In the genomic region with DNA sequence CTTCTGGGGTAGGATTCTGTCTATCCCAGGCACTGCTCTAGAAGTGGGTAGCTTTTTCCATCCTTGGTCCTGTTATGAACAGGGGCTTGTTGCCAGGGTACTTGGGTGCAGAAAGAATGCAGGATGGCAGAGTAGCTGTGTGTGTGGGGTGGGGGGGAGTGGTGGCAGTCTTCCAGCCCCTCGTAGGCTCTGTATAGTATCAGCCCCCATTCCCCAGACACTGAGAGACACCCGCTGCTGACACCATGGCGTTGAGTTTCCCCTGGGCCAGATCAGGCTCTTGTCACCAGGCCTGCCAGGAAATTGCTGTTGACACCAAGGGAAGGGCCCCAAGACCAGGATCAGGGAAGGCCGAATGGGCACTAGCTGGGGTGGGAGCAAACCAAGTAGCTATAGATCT, we compare ENCODE assay signal across 16 mouse cellular contexts. TPM values are rescaled to one million over a fixed set of nuclear protein-coding genes. Genes with fewer than 3 reads are reported as not detected.
DNase-seq lines count a peak whose midpoint lies in the region; ATAC-seq and TF ChIP-seq lines count a peak whose summit lies in the region.
"Had no signal": no experiment of that assay in that cellular context is flagged by ENCODE, and none has a peak within 500 bp of the region (broad histone marks: within the 10 kb centered on the region; RNA-seq: fewer than 3 reads in every experiment).

No protein-coding gene starts in this region.

- DNase-seq in forebrain, embryonic 14.5 days (ENCODE audit: low spot score) = peak; percentile 46
- DNase-seq in forebrain, embryonic 10.5 days (ENCODE audit: extremely low spot score, low spot score) = no peak
- no peak for DNase-seq in hindbrain, embryonic 11.5 days (ENCODE audit: low spot score)
- DNase-seq in brain, embryonic 14.5 days (ENCODE audit: low read depth) = peak; percentile 75
- DNase-seq in frontal cortex, postnatal 25 days (ENCODE audit: low spot score in 2 of 2) = no peak
- DNase-seq in kidney, adult 11 months = no peak
- DNase-seq: cerebellum, adult 18-20 months; heart, adult 18-20 months; kidney, adult 9 months; right cerebral cortex, postnatal 25 days; thymus, postnatal 25 days had no signal

- H3K27ac ChIP-seq in forebrain, embryonic 14.5 days (ENCODE audit: low read depth, low read length) = no peak overlapping the region
- no peak overlapping the region for H3K27ac ChIP-seq in forebrain, embryonic 10.5 days
- no peak overlapping the region for H3K27ac ChIP-seq in hindbrain, embryonic 13.5 days
- no peak overlapping the region for H3K27ac ChIP-seq in hindbrain, embryonic 11.5 days (ENCODE audit: low read depth, low read length)
- no peak overlapping the region for H3K27ac ChIP-seq in midbrain, embryonic 16.5 days (ENCODE audit: low read length)
- H3K27ac ChIP-seq: liver, embryonic 14.5 days had no signal

- WGBS in forebrain, embryonic 14.5 days = 68% methylated on average over 4 of the region's 4 CpGs
- 88% methylated on average over 4 of the region's 4 CpGs for WGBS in forebrain, embryonic 10.5 days
- WGBS in hindbrain, embryonic 13.5 days = 59% methylated on average over 4 of the region's 4 CpGs
- 65% methylated on average over 4 of the region's 4 CpGs for WGBS in hindbrain, embryonic 11.5 days
- WGBS in midbrain, embryonic 16.5 days = 70% methylated on average over 4 of the region's 4 CpGs

- no peaks in the 10 kb centered on the region for H3K27me3 ChIP-seq in forebrain, embryonic 14.5 days (replicated peaks; ENCODE audit: control insufficient read depth, insufficient read depth, low read length)
- H3K27me3 ChIP-seq in forebrain, embryonic 10.5 days (ENCODE audit: poor library complexity, severe bottlenecking) = peaks cover 14% of the 10 kb centered on the region
- H3K27me3 ChIP-seq in hindbrain, embryonic 13.5 days = peaks cover 19% of the 10 kb centered on the region; the same call in 1 of the 2 replicates
- H3K27me3 ChIP-seq in hindbrain, embryonic 11.5 days (ENCODE audit: control insufficient read depth, insufficient read depth, low read length) = no peaks in the 10 kb centered on the region
- no peaks in the 10 kb centered on the region for H3K27me3 ChIP-seq in midbrain, embryonic 16.5 days (ENCODE audit: control insufficient read depth, insufficient read depth, low read depth, low read length)
- H3K27me3 ChIP-seq: Patski had no signal

- no peak for TF ChIP-seq CTCF in brain, embryonic 14.5 days (IDR thresholded peaks at IDR 0.05; ENCODE audit: borderline replicate concordance, extremely low read depth, insufficient read depth, insufficient read length)

- ATAC-seq in forebrain, embryonic 14.5 days = peak; percentile 54
- peak; percentile 82 for ATAC-seq in hindbrain, embryonic 13.5 days (ENCODE audit: low FRiP score)
- ATAC-seq in hindbrain, embryonic 11.5 days (ENCODE audit: low FRiP score) = no peak
- 0 out of 2 replicates have a peak, but pooled peaks have one; percentile 25 for ATAC-seq in midbrain, embryonic 16.5 days

- H3K4me1 ChIP-seq in forebrain, embryonic 14.5 days (ENCODE audit: control insufficient read depth, insufficient read depth, low read length) = peaks cover 4% of the 10 kb centered on the region; the same call in 1 of the 2 replicates
- H3K4me1 ChIP-seq in forebrain, embryonic 10.5 days = peaks cover 30% of the 10 kb centered on the region
- peaks cover 9% of the 10 kb centered on the region for H3K4me1 ChIP-seq in hindbrain, embryonic 13.5 days (replicated peaks)
- H3K4me1 ChIP-seq in hindbrain, embryonic 11.5 days (replicated peaks; ENCODE audit: control insufficient read depth, insufficient read depth, low read length) = 0 out of 2 replicates have a peak, but pooled peaks cover 2% of the 10 kb centered on the region
- no peaks in the 10 kb centered on the region for H3K4me1 ChIP-seq in midbrain, embryonic 16.5 days (ENCODE audit: control insufficient read depth, insufficient read depth, low read length)

- H3K9me3 ChIP-seq in forebrain, embryonic 14.5 days (replicated peaks; ENCODE audit: control insufficient read depth, low read length) = no peaks in the 10 kb centered on the region
- no peaks in the 10 kb centered on the region for H3K9me3 ChIP-seq in forebrain, embryonic 10.5 days
- no peaks in the 10 kb centered on the region for H3K9me3 ChIP-seq in hindbrain, embryonic 13.5 days
- H3K9me3 ChIP-seq in hindbrain, embryonic 11.5 days (ENCODE audit: control insufficient read depth, low read length) = no peaks in the 10 kb centered on the region
- no peaks in the 10 kb centered on the region for H3K9me3 ChIP-seq in midbrain, embryonic 16.5 days (replicated peaks; ENCODE audit: control insufficient read depth, low read length, poor library complexity, severe bottlenecking)

- no peak overlapping the region for H3K9ac ChIP-seq in forebrain, embryonic 14.5 days (ENCODE audit: low read length)
- H3K9ac ChIP-seq in hindbrain, embryonic 13.5 days = no peak overlapping the region
- no peak overlapping the region for H3K9ac ChIP-seq in hindbrain, embryonic 11.5 days (ENCODE audit: low read depth, low read length)
- no peak overlapping the region for H3K9ac ChIP-seq in midbrain, embryonic 16.5 days (ENCODE audit: low read depth, low read length)
- H3K9ac ChIP-seq: liver, embryonic 14.5 days had no signal

- H3K4me2 ChIP-seq in forebrain, embryonic 14.5 days (ENCODE audit: low read length) = no peak overlapping the region
- no peak overlapping the region for H3K4me2 ChIP-seq in hindbrain, embryonic 13.5 days
- H3K4me2 ChIP-seq in hindbrain, embryonic 11.5 days (replicated peaks; ENCODE audit: low read depth, low read length) = no peak overlapping the region
- no peak overlapping the region for H3K4me2 ChIP-seq in midbrain, embryonic 16.5 days (ENCODE audit: low read length)

- no peak overlapping the region for H3K4me3 ChIP-seq in forebrain, embryonic 14.5 days (ENCODE audit: low read depth, low read length)
- no peak overlapping the region for H3K4me3 ChIP-seq in forebrain, embryonic 10.5 days
- H3K4me3 ChIP-seq in hindbrain, embryonic 13.5 days = no peak overlapping the region
- no peak overlapping the region for H3K4me3 ChIP-seq in hindbrain, embryonic 11.5 days (ENCODE audit: low read depth, low read length)
- no peak overlapping the region for H3K4me3 ChIP-seq in midbrain, embryonic 16.5 days (ENCODE audit: low read depth, low read length)

- no peaks in the 10 kb centered on the region for H3K36me3 ChIP-seq in forebrain, embryonic 14.5 days (ENCODE audit: control insufficient read depth, insufficient read depth, low read length)
- no peaks in the 10 kb centered on the region for H3K36me3 ChIP-seq in forebrain, embryonic 10.5 days (replicated peaks)
- no peaks in the 10 kb centered on the region for H3K36me3 ChIP-seq in hindbrain, embryonic 13.5 days
- no peaks in the 10 kb centered on the region for H3K36me3 ChIP-seq in hindbrain, embryonic 11.5 days (ENCODE audit: control insufficient read depth, insufficient read depth, low read length)
- H3K36me3 ChIP-seq in midbrain, embryonic 16.5 days (ENCODE audit: control insufficient read depth, insufficient read depth, low read length) = no peaks in the 10 kb centered on the region

- TF ChIP-seq POLR2A in brain, embryonic 14.5 days (IDR thresholded peaks at IDR 0.05; ENCODE audit: borderline replicate concordance, extremely low read depth, insufficient read depth, insufficient read length, poor library complexity, severe bottlenecking) = no peak

RNA-seq across cellular contexts. Expression of gene Ubl4b, which starts 13.8 kb away (rescaled TPM):
- polyA plus RNA-seq in forebrain, embryonic 14.5 days (2014; fragmentation: Nextera tagmentation; extraction: Ambion mirVana) = not detected in 2 replicates
- polyA plus RNA-seq in forebrain, embryonic 10.5 days (2016; fragmentation: Nextera tagmentation; extraction: Ambion mirVana) = 0.46 and 0.54 TPM in 2 replicates
- not detected in 2 replicates for polyA plus RNA-seq in hindbrain, embryonic 13.5 days (2015; fragmentation: Nextera tagmentation; extraction: Ambion mirVana)
- not detected in 2 replicates for polyA plus RNA-seq in hindbrain, embryonic 11.5 days (2014; fragmentation: Nextera tagmentation; extraction: Ambion mirVana)
- polyA plus RNA-seq in brain, embryonic 14.5 days (2012; rRNA removed) = not detected in 2 replicates
- not detected in 2 replicates for polyA plus RNA-seq in midbrain, embryonic 16.5 days (2015; fragmentation: Nextera tagmentation; extraction: Ambion mirVana)
- polyA plus RNA-seq: cortical plate, adult 2 months; liver, embryonic 14.5 days; Patski had no signal

RNA-seq across cellular contexts. Expression of gene Alx3, which starts 26.1 kb away (rescaled TPM):
- polyA plus RNA-seq in forebrain, embryonic 14.5 days (2014; fragmentation: Nextera tagmentation; extraction: Ambion mirVana) = 2.4 and 2.6 TPM in 2 replicates
- polyA plus RNA-seq in forebrain, embryonic 10.5 days (2016; fragmentation: Nextera tagmentation; extraction: Ambion mirVana) = 41.0 and 41.6 TPM in 2 replicates
- polyA plus RNA-seq in hindbrain, embryonic 13.5 days (2015; fragmentation: Nextera tagmentation; extraction: Ambion mirVana) = 0.31 and 0.62 TPM in 2 replicates
- polyA plus RNA-seq in hindbrain, embryonic 11.5 days (2014; fragmentation: Nextera tagmentation; extraction: Ambion mirVana) = 0.73 and 1.5 TPM in 2 replicates
- 1.2 and 2.4 TPM in 2 replicates for polyA plus RNA-seq in brain, embryonic 14.5 days (2012; rRNA removed)
- 1.0 and 1.5 TPM in 2 replicates for polyA plus RNA-seq in midbrain, embryonic 16.5 days (2015; fragmentation: Nextera tagmentation; extraction: Ambion mirVana)
- polyA plus RNA-seq: liver, embryonic 14.5 days had no signal

RNA-seq across cellular contexts. Expression of gene Slc6a17, which starts 50.9 kb away (rescaled TPM):
- polyA plus RNA-seq in forebrain, embryonic 14.5 days (2014; fragmentation: Nextera tagmentation; extraction: Ambion mirVana) = 12.8 and 15.4 TPM in 2 replicates
- 2.4 and 3.7 TPM in 2 replicates for polyA plus RNA-seq in forebrain, embryonic 10.5 days (2016; fragmentation: Nextera tagmentation; extraction: Ambion mirVana)
- polyA plus RNA-seq in hindbrain, embryonic 13.5 days (2015; fragmentation: Nextera tagmentation; extraction: Ambion mirVana) = 10.0 and 10.6 TPM in 2 replicates
- polyA plus RNA-seq in hindbrain, embryonic 11.5 days (2014; fragmentation: Nextera tagmentation; extraction: Ambion mirVana) = 1.9 and 3.5 TPM in 2 replicates
- polyA plus RNA-seq in brain, embryonic 14.5 days (2012; rRNA removed) = 37.6 and 40.2 TPM in 2 replicates
- 17.5 and 23.3 TPM in 2 replicates for polyA plus RNA-seq in midbrain, embryonic 16.5 days (2015; fragmentation: Nextera tagmentation; extraction: Ambion mirVana)

Comparison
In these comparisons a context has a peak if more than half of its experiments do, and no peak if none do; other contexts are left out.
1. DNase-seq: peak in forebrain, embryonic 14.5 days (single experiment) and brain, embryonic 14.5 days (single experiment); none in forebrain, embryonic 10.5 days (single experiment), hindbrain, embryonic 11.5 days (single experiment), frontal cortex, postnatal 25 days (0 of 2) and kidney, adult 11 months (single experiment).
2. RNA of gene Alx3, which starts 26.1 kb away (polyA plus RNA-seq): 41.0 to 41.6 TPM in forebrain, embryonic 10.5 days; 2.4 to 2.6 TPM in forebrain, embryonic 14.5 days, 1.0 to 1.5 TPM in midbrain, embryonic 16.5 days, 1.2 to 2.4 TPM in brain, embryonic 14.5 days, 0.73 to 1.5 TPM in hindbrain, embryonic 11.5 days and 0.31 to 0.62 TPM in hindbrain, embryonic 13.5 days; every median in the first group is over 10 times any median in the second.